In genomic region chr2:40431335-40431734, GRCm38 (mm10) we compare ENCODE assay signal across 20 mouse cellular contexts.
"Had no signal": no experiment of that assay in that cellular context is flagged by ENCODE, and none has a peak within 500 bp of the region (broad histone marks: within the 10 kb centered on the region; RNA-seq: fewer than 3 reads in every experiment).

No protein-coding gene starts in this region.

- H3K36me3 ChIP-seq: limb, embryonic 12.5 days; limb, embryonic 15.5 days; neural tube, embryonic 13.5 days; stomach, embryonic 15.5 days had no signal

- H3K9me3 ChIP-seq: limb, embryonic 12.5 days; limb, embryonic 15.5 days; neural tube, embryonic 13.5 days; stomach, embryonic 15.5 days had no signal

- H3K27me3 ChIP-seq: limb, embryonic 12.5 days; limb, embryonic 15.5 days; neural tube, embryonic 13.5 days; stomach, embryonic 15.5 days had no signal

- H3K4me2 ChIP-seq: limb, embryonic 12.5 days; limb, embryonic 15.5 days; liver, embryonic 11.5 days; lung, embryonic 14.5 days; neural tube, embryonic 13.5 days; stomach, embryonic 15.5 days had no signal

- H3K4me1 ChIP-seq: limb, embryonic 12.5 days; limb, embryonic 15.5 days; stomach, embryonic 15.5 days had no signal

- H3K4me3 ChIP-seq: limb, embryonic 12.5 days; limb, embryonic 15.5 days; neural tube, embryonic 13.5 days; stomach, embryonic 15.5 days had no signal

- H3K9ac ChIP-seq: limb, embryonic 12.5 days; limb, embryonic 15.5 days; liver, embryonic 14.5 days; liver, postnatal 0 days; lung, embryonic 14.5 days; neural tube, embryonic 13.5 days; stomach, embryonic 15.5 days had no signal

- H3K27ac ChIP-seq: limb, embryonic 12.5 days; limb, embryonic 15.5 days; liver, embryonic 14.5 days; macrophage; neural tube, embryonic 13.5 days; stomach, embryonic 15.5 days had no signal

- DNase-seq: kidney, adult 18-20 months; kidney, adult 9 months; kidney, postnatal 14 days; kidney, postnatal 4 days; left cerebral cortex, postnatal 4 days; liver, postnatal 0 days; lung, embryonic 14.5 days; retina, postnatal 1 day; right cerebral cortex, postnatal 25 days; spleen, adult 18-20 months; thymus, postnatal 25 days had no signal

- ATAC-seq: intestine, embryonic 16.5 days; liver, postnatal 0 days; lung, postnatal 0 days had no signal
